Mouse (Mus musculus) spleen, adult 2 months (tissue): ENCODE measurements at regions not wholly inside any gene's neighbourhood (a gene's known extent, or its start where the extent isn't known, plus 50 kb on each side); places are given as distances from the start of the nearest gene placed in this dataset.

Experiments used
- DNase-seq, 2 experiments: peaks; one replicate each; pipeline versions ENCODE4 v3.0.0 to v3.0.0-alpha.2; 2012 to 2021; ENCODE audit warnings: low spot score in 2 of 2, low read depth in 1 of 2
- H3K27ac ChIP-seq: fragments of 200-500 bp; 2 replicates; pipeline ENCODE4 v1.5.1; 2012; ENCODE audit warnings: low read length, inconsistent platforms; ENCODE audit not compliant: insufficient read depth
- H3K27me3 ChIP-seq: fragments of 200-500 bp; 2 replicates; pipeline ENCODE4 v1.6.1; 2012; ENCODE audit warnings: mild to moderate bottlenecking, moderate library complexity, low read length, inconsistent platforms; ENCODE audit not compliant: control insufficient read depth, insufficient read depth
- H3K36me3 ChIP-seq: fragments of 200-500 bp; 2 replicates; pipeline ENCODE4 v1.6.1; 2012; ENCODE audit warnings: mild to moderate bottlenecking, low read length, inconsistent platforms; ENCODE audit not compliant: control insufficient read depth, insufficient read depth
- H3K4me1 ChIP-seq: fragments of 200-500 bp; 2 replicates; pipeline ENCODE4 v1.6.1; 2011; ENCODE audit warnings: inconsistent platforms; ENCODE audit not compliant: control insufficient read depth, insufficient read depth, insufficient read length
- H3K4me3 ChIP-seq: fragments of 200-500 bp; 2 replicates; pipeline ENCODE4 v1.5.1; 2011; ENCODE audit warnings: mild to moderate bottlenecking, inconsistent platforms; ENCODE audit not compliant: insufficient read depth, insufficient read length; ENCODE audit errors: extremely low read depth
- CTCF ChIP-seq: fragments of 200-500 bp; IDR thresholded peaks from 2 replicates; pipeline ENCODE4 v1.5.1; 2011; ENCODE audit warnings: mild to moderate bottlenecking, inconsistent platforms; ENCODE audit not compliant: insufficient read depth, insufficient read length, insufficient replicate concordance; ENCODE audit errors: extremely low read depth
- POLR2A ChIP-seq: fragments of 200-500 bp; IDR thresholded peaks from 2 replicates; pipeline ENCODE4 v1.6.1; 2011; ENCODE audit warnings: low read depth, low read length, inconsistent platforms
- WGBS: fragments of 180-500 bp; shearing (Covaris S2); methylation state at CpG from one replicate; pipeline ENCODE4 v1.1.7; 2018; 5-methylcytosine and 5-hydroxymethylcytosine counted together

GRCm38 (mm10) chr14:99785106-99785505, 486.6 kb downstream of the Klf5 start:
- WGBS, result 86% methylated on average over 5 of the region's 5 CpGs
- DNase-seq, result no peak

GRCm38 (mm10) chr14:99786367-99786766, 487.9 kb downstream of the Klf5 start:
- no peak for DNase-seq
- H3K36me3 ChIP-seq, result no peaks in the 10 kb centered on the region
- no peak for TF ChIP-seq CTCF
- no peak for TF ChIP-seq POLR2A
- H3K27ac ChIP-seq, result no peak overlapping the region
- H3K4me1 ChIP-seq, result no peaks in the 10 kb centered on the region
- WGBS, result 90% methylated on average over 1 of the region's 1 CpGs
- no peak overlapping the region for H3K4me3 ChIP-seq
- no peaks in the 10 kb centered on the region for H3K27me3 ChIP-seq

More at GRCm38 (mm10) chr14:99785106-99785505, 486.6 kb downstream of the Klf5 start:
- Histone ChIP-seq H3K36me3 (no peaks in the 10 kb centered on the region), H3K27me3 (no peaks in the 10 kb centered on the region), H3K4me3 (no peak overlapping the region), H3K27ac (no peak overlapping the region), H3K4me1 (no peaks in the 10 kb centered on the region)
- TF ChIP-seq CTCF, result no peak
- TF ChIP-seq POLR2A, result no peak

- Histone ChIP-seq H3K27ac (no peak overlapping the region), H3K36me3 (no peaks in the 10 kb centered on the region), H3K4me1 (no peaks in the 10 kb centered on the region), H3K4me3 (no peak overlapping the region), H3K27me3 (no peaks in the 10 kb centered on the region)
- DNase-seq, result no peak
- TF ChIP-seq CTCF, result no peak
- no peak for TF ChIP-seq POLR2A
- WGBS, result 79% methylated on average over 3 of the region's 3 CpGs
These were observed 489.7 kb downstream of the Klf5 start for GRCm38 (mm10) chr14:99788185-99788584.

- no peaks in the 10 kb centered on the region for H3K36me3 ChIP-seq
- no peak for TF ChIP-seq POLR2A
- TF ChIP-seq CTCF, result no peak
These were observed 488.2 kb downstream of the Klf12 start for GRCm38 (mm10) chr14:99796293-99796692.

GRCm38 (mm10) chr14:99806052-99806451, 478.4 kb downstream of the Klf12 start:
- 81% methylated on average over 1 of the region's 1 CpGs for WGBS
- H3K27ac ChIP-seq, result no peak overlapping the region
- no peaks in the 10 kb centered on the region for H3K36me3 ChIP-seq
- TF ChIP-seq POLR2A (no peak), CTCF (no peak)
- H3K4me3 ChIP-seq, result no peak overlapping the region
- no peaks in the 10 kb centered on the region for H3K4me1 ChIP-seq
- DNase-seq, result no peak
- no peaks in the 10 kb centered on the region for H3K27me3 ChIP-seq

More at GRCm38 (mm10) chr14:99796293-99796692, 488.2 kb downstream of the Klf12 start:
- Histone ChIP-seq H3K4me1 (no peaks in the 10 kb centered on the region), H3K27me3 (no peaks in the 10 kb centered on the region), H3K27ac (no peak overlapping the region), H3K4me3 (no peak overlapping the region)
- DNase-seq, result no peak
- 76% methylated on average over 4 of the region's 4 CpGs for WGBS

GRCm38 (mm10) chr14:99806599-99806998, 477.9 kb downstream of the Klf12 start:
- no peaks in the 10 kb centered on the region for H3K4me1 ChIP-seq

GRCm38 (mm10) chr14:99812741-99813485, 471.6 kb downstream of the Klf12 start:
- Histone ChIP-seq H3K4me1 (no peaks in the 10 kb centered on the region), H3K27me3 (no peaks in the 10 kb centered on the region), H3K36me3 (no peaks in the 10 kb centered on the region), H3K4me3 (no peak overlapping the region), H3K27ac (no peak overlapping the region)
- WGBS, result 71% methylated on average over 6 of the region's 6 CpGs
- TF ChIP-seq POLR2A, result no peak
- no peak for TF ChIP-seq CTCF
- no peak for DNase-seq

More at GRCm38 (mm10) chr14:99806599-99806998, 477.9 kb downstream of the Klf12 start:
- Histone ChIP-seq H3K4me3 (no peak overlapping the region), H3K36me3 (no peaks in the 10 kb centered on the region), H3K27me3 (no peaks in the 10 kb centered on the region), H3K27ac (no peak overlapping the region)
- DNase-seq, result no peak
- TF ChIP-seq POLR2A (no peak), CTCF (no peak)
- WGBS, result 84% methylated on average over 5 of the region's 5 CpGs
